Mouse (Mus musculus) CH12.LX (cell line): ENCODE measurements at regions not wholly inside any gene's neighbourhood (a gene's known extent, or its start where the extent isn't known, plus 50 kb on each side); places are given as distances from the start of the nearest gene placed in this dataset.

Source experiments
- DNase-seq: peaks from one replicate; pipeline ENCODE4 v3.0.0-alpha.2; 2013; ENCODE audit errors: extremely low read depth
- H3K27ac ChIP-seq: 2 replicates; pipeline ENCODE4 v1.5.1; 2012; ENCODE audit warnings: low read depth, mild to moderate bottlenecking, control low read depth, moderate library complexity; ENCODE audit not compliant: insufficient read depth
- H3K27me3 ChIP-seq: replicated peaks from 2 replicates; pipeline ENCODE3; 2012; ENCODE audit warnings: inconsistent platforms
- H3K36me3 ChIP-seq, 2 experiments: replicated peaks in 1 of 2; 2 replicates each; pipeline versions ENCODE3 to v1.6.1; 2012; ENCODE audit warnings: inconsistent platforms in 1 of 2, low read length in 1 of 2, mild to moderate bottlenecking in 1 of 2, mixed read lengths in 1 of 2, moderate library complexity in 1 of 2; ENCODE audit not compliant: control insufficient read depth in 1 of 2, insufficient read depth in 1 of 2
- H3K4me1 ChIP-seq, 2 experiments: 2 replicates each; pipeline ENCODE4 v1.6.1; 2012; ENCODE audit warnings: inconsistent platforms in 1 of 2, moderate library complexity in 1 of 2; ENCODE audit not compliant: insufficient read depth in 2 of 2, control insufficient read depth in 1 of 2
- H3K4me2 ChIP-seq: 2 replicates; pipeline ENCODE4 v1.6.1; 2012; ENCODE audit warnings: low read depth, mild to moderate bottlenecking, control low read depth; ENCODE audit not compliant: poor library complexity, insufficient read depth, severe bottlenecking
- H3K4me3 ChIP-seq, 3 experiments: fragments of 150-350 bp in 1 of 3; sonication (generic) in 1 of 3; replicated peaks in 1 of 3; 2 replicates each; pipeline versions ENCODE3 to v1.5.1; 2011 to 2012; ENCODE audit warnings: low read depth in 2 of 3, low read length in 2 of 3, mild to moderate bottlenecking in 2 of 3, moderate library complexity in 2 of 3, control low read depth in 1 of 3, improper control_type of control experiment in 1 of 3, inconsistent platforms in 1 of 3, mixed read lengths in 1 of 3; ENCODE audit not compliant: poor library complexity in 1 of 3
- H3K79me2 ChIP-seq: replicated peaks from 2 replicates; pipeline ENCODE4 v1.6.1; 2012; ENCODE audit warnings: mild to moderate bottlenecking, moderate library complexity; ENCODE audit not compliant: control insufficient read depth, poor library complexity, insufficient read depth, severe bottlenecking; ENCODE audit errors: extremely low read depth
- H3K9ac ChIP-seq: 2 replicates; pipeline ENCODE4 v1.6.1; 2012; ENCODE audit warnings: low read depth, mild to moderate bottlenecking, control low read depth, moderate library complexity; ENCODE audit not compliant: insufficient read depth
- H3K9me3 ChIP-seq: replicated peaks from 2 replicates; pipeline ENCODE3; 2012; ENCODE audit warnings: low read length, inconsistent platforms, mixed read lengths
- CHD1 ChIP-seq: IDR thresholded peaks from 2 replicates; pipeline ENCODE4 v1.6.1; 2012; ENCODE audit warnings: low read depth, low read length, improper control_type of control experiment, inconsistent platforms
- CHD2 ChIP-seq: IDR thresholded peaks from 2 replicates; pipeline ENCODE4 v1.6.1; 2011; ENCODE audit warnings: low read length, improper control_type of control experiment
- CTCF ChIP-seq, 2 experiments: IDR thresholded peaks in 1 of 2; conservative IDR thresholded peaks in 1 of 2; 2 replicates each; pipeline ENCODE4 v1.5.1; 2011 to 2012; ENCODE audit warnings: low read depth in 2 of 2, low read length in 2 of 2, improper control_type of control experiment in 1 of 2, inconsistent platforms in 1 of 2, mild to moderate bottlenecking in 1 of 2, moderate library complexity in 1 of 2
- EP300 ChIP-seq: IDR thresholded peaks from 2 replicates; pipeline ENCODE4 v1.6.1; 2011; ENCODE audit warnings: low read length, improper control_type of control experiment
- ETS1 ChIP-seq: conservative IDR thresholded peaks from 2 replicates; pipeline ENCODE4 v1.6.1; 2012; ENCODE audit warnings: low read depth, mild to moderate bottlenecking, inconsistent platforms, low read length, improper control_type of control experiment, moderate library complexity
- JUN ChIP-seq: IDR thresholded peaks from 2 replicates; pipeline ENCODE4 v1.6.1; 2011; ENCODE audit warnings: low read depth, mild to moderate bottlenecking, low read length, improper control_type of control experiment, moderate library complexity; ENCODE audit not compliant: insufficient read depth
- JUND ChIP-seq: conservative IDR thresholded peaks from 2 replicates; pipeline ENCODE4 v1.6.1; 2011; ENCODE audit warnings: low read depth, low read length, improper control_type of control experiment
- KAT2A ChIP-seq: IDR thresholded peaks from 2 replicates; pipeline ENCODE4 v1.6.1; 2012; ENCODE audit warnings: low read length, improper control_type of control experiment, inconsistent platforms; ENCODE audit not compliant: insufficient replicate concordance
- MAX ChIP-seq: IDR thresholded peaks from 2 replicates; pipeline ENCODE4 v1.6.1; 2011; ENCODE audit warnings: low read length, improper control_type of control experiment
- MEF2A ChIP-seq: IDR thresholded peaks from 2 replicates; pipeline ENCODE4 v1.6.1; 2014; ENCODE audit warnings: low read depth, mild to moderate bottlenecking, inconsistent platforms, low read length, improper control_type of control experiment, borderline replicate concordance
- MYC ChIP-seq: IDR thresholded peaks from 2 replicates; pipeline ENCODE4 v1.6.1; 2011; ENCODE audit warnings: low read depth, mild to moderate bottlenecking, improper control_type of control experiment, low read length
- NELFE ChIP-seq: IDR thresholded peaks from 2 replicates; pipeline ENCODE4 v1.6.1; 2011; ENCODE audit warnings: low read depth, low read length, improper control_type of control experiment
- POLR2A ChIP-seq: IDR thresholded peaks from 2 replicates; pipeline ENCODE4 v1.6.1; 2011; ENCODE audit warnings: low read depth, mild to moderate bottlenecking, improper control_type of control experiment, low read length
- RCOR1 ChIP-seq: conservative IDR thresholded peaks from 2 replicates; pipeline ENCODE4 v1.6.1; 2012; ENCODE audit warnings: low read depth, mild to moderate bottlenecking, inconsistent platforms, low read length, improper control_type of control experiment
- SIN3A ChIP-seq: IDR thresholded peaks from 2 replicates; pipeline ENCODE4 v1.6.1; 2012; ENCODE audit warnings: low read length, improper control_type of control experiment, inconsistent platforms
- SMC3 ChIP-seq: IDR thresholded peaks from 2 replicates; pipeline ENCODE4 v1.6.1; 2011; ENCODE audit warnings: low read depth, low read length, improper control_type of control experiment
- TBP ChIP-seq: conservative IDR thresholded peaks from 2 replicates; pipeline ENCODE4 v1.6.1; 2011; ENCODE audit warnings: low read depth, low read length, improper control_type of control experiment
- UBTF ChIP-seq: IDR thresholded peaks from 2 replicates; pipeline ENCODE4 v1.6.1; 2012; ENCODE audit warnings: low read depth, mild to moderate bottlenecking, inconsistent platforms, low read length, improper control_type of control experiment, moderate library complexity
- USF1 ChIP-seq: IDR thresholded peaks from 2 replicates; pipeline ENCODE4 v1.6.1; 2014; ENCODE audit warnings: low read depth, mild to moderate bottlenecking, inconsistent platforms, low read length, improper control_type of control experiment
- USF2 ChIP-seq: conservative IDR thresholded peaks from 2 replicates; pipeline ENCODE4 v1.6.1; 2011; ENCODE audit warnings: low read depth, low read length, improper control_type of control experiment
- ZC3H11A ChIP-seq: IDR thresholded peaks from 2 replicates; pipeline ENCODE4 v1.6.1; 2012; ENCODE audit warnings: low read depth, mild to moderate bottlenecking, inconsistent platforms, low read length, improper control_type of control experiment
- ZMIZ1 ChIP-seq: IDR thresholded peaks from 2 replicates; pipeline ENCODE4 v1.6.1; 2012; ENCODE audit warnings: low read depth, mild to moderate bottlenecking, inconsistent platforms, low read length, improper control_type of control experiment
- ZNF384 ChIP-seq: IDR thresholded peaks from 2 replicates; pipeline ENCODE4 v1.6.1; 2012; ENCODE audit warnings: low read depth, low read length, improper control_type of control experiment, inconsistent platforms
- dilution Hi-C: fragments of 300-500 bp; cut with MboI; formaldehyde crosslinking; loops from 2 replicates; pipeline ENCODE4 v1.14.3; 2020; ENCODE audit warnings: low sequenced_read_pairs; ENCODE audit not compliant: extremely low pct_unique_long_range_greater_than_20kb, extremely low pct_ligation_motif_present
- in situ Hi-C: fragments of 300-500 bp; cut with MboI; formaldehyde crosslinking; loops from 3 replicates; pipeline ENCODE4 v1.14.3; 2019; ENCODE audit warnings: low sequenced_read_pairs, low pct_ligation_motif_present, low pct_unique_long_range_greater_than_20kb, mixed read lengths

GRCm38 (mm10) chr16:55738741-55739140, 100.0 kb downstream of the Nfkbiz start:
- TF ChIP-seq SMC3 (no peak), CHD1 (no peak), ETS1 (no peak), RCOR1 (no peak)
- TF ChIP-seq, all 38 proteins: peak for 0
- Histone ChIP-seq H3K9ac (no peak overlapping the region), H3K4me2 (no peak overlapping the region), H3K36me3 (peaks cover 0 to 6% of the 10 kb centered on the region in 2 experiments), H3K4me1 (peaks cover 17 to 25% of the 10 kb centered on the region in 2 experiments), H3K27me3 (no peaks in the 10 kb centered on the region), H3K27ac (no peak overlapping the region), H3K79me2 (no peaks in the 10 kb centered on the region), H3K4me3 (no peak overlapping the region), H3K9me3 (no peaks in the 10 kb centered on the region)
- in situ Hi-C loops (no loop called here), dilution Hi-C loops (no loop called here)
- DNase-seq: no peak

GRCm38 (mm10) chr16:55735476-55735968, 103.2 kb downstream of the Nfkbiz start:
- Histone ChIP-seq H3K4me3 (no peak overlapping the region), H3K27me3 (no peaks in the 10 kb centered on the region), H3K27ac (no peak overlapping the region), H3K4me1 (peaks cover 19 to 41% of the 10 kb centered on the region in 2 experiments), H3K4me2 (no peak overlapping the region), H3K9me3 (no peaks in the 10 kb centered on the region), H3K9ac (no peak overlapping the region), H3K36me3 (peaks cover 0 to 6% of the 10 kb centered on the region in 2 experiments), H3K79me2 (no peaks in the 10 kb centered on the region; the same call in 1 of the 2 replicates)
- in situ Hi-C loops: no loop called here
- DNase-seq: no peak
- TF ChIP-seq MEF2A: peak; percentile 88
- peak; percentile 52; the same call in 1 of the 2 replicates for TF ChIP-seq ETS1
- TF ChIP-seq EP300: peak; percentile 47; the same call in 1 of the 2 replicates
- no peak for TF ChIP-seq ZC3H11A
- dilution Hi-C loops: no loop called here

- Histone ChIP-seq H3K4me2 (peak overlapping the region; percentile 17; the same call in 1 of the 2 replicates), H3K36me3 (peaks cover 0 to 6% of the 10 kb centered on the region in 2 experiments), H3K9ac (no peak overlapping the region), H3K9me3 (no peaks in the 10 kb centered on the region), H3K27ac (no peak overlapping the region), H3K27me3 (no peaks in the 10 kb centered on the region), H3K4me3 (no peak overlapping the region), H3K79me2 (no peaks in the 10 kb centered on the region; the same call in 1 of the 2 replicates), H3K4me1 (peaks cover 19 to 39% of the 10 kb centered on the region in 2 experiments)
- no peak for TF ChIP-seq USF1
- TF ChIP-seq ZMIZ1: no peak
- no peak for TF ChIP-seq JUND
- TF ChIP-seq CHD2: no peak
- TF ChIP-seq MYC: no peak
- no peak for TF ChIP-seq JUN
- TF ChIP-seq ZNF384: no peak
- no peak for TF ChIP-seq POLR2A
- TF ChIP-seq CHD1: no peak
- TF ChIP-seq NELFE: no peak
- no peak for TF ChIP-seq UBTF
- no peak for TF ChIP-seq ZC3H11A
- TF ChIP-seq MAX: no peak
- TF ChIP-seq SIN3A: no peak
- TF ChIP-seq TBP: no peak
- no peak for TF ChIP-seq SMC3
- no peak for TF ChIP-seq USF2
- TF ChIP-seq CTCF (conservative IDR thresholded peaks at IDR 0.05 in 1 of 2, IDR thresholded peaks at IDR 0.05 in 1 of 2; ENCODE audit: low read depth in 2 of 2, low read length in 2 of 2): no peak
- no peak for TF ChIP-seq KAT2A
- TF ChIP-seq ETS1: no peak
- DNase-seq: no peak
- in situ Hi-C loops (no loop called here), dilution Hi-C loops (no loop called here)
These were observed 104.4 kb downstream of the Nfkbiz start for GRCm38 (mm10) chr16:55734301-55734700.
